Mouse (Mus musculus) megakaryocyte, embryonic 14.5 days (primary cell): ENCODE measurements around the gene Acer3.

ENCODE experiments used
- FLI1 ChIP-seq: IDR thresholded peaks from 2 replicates; pipeline ENCODE4 v1.6.1; 2012; ENCODE audit warnings: low read length, inconsistent platforms, mixed read lengths
- GATA1 ChIP-seq: IDR thresholded peaks from 3 replicates; pipeline ENCODE4 v1.6.1; 2012; ENCODE audit warnings: mixed read lengths, low read length, inconsistent platforms, borderline replicate concordance

DNA sequence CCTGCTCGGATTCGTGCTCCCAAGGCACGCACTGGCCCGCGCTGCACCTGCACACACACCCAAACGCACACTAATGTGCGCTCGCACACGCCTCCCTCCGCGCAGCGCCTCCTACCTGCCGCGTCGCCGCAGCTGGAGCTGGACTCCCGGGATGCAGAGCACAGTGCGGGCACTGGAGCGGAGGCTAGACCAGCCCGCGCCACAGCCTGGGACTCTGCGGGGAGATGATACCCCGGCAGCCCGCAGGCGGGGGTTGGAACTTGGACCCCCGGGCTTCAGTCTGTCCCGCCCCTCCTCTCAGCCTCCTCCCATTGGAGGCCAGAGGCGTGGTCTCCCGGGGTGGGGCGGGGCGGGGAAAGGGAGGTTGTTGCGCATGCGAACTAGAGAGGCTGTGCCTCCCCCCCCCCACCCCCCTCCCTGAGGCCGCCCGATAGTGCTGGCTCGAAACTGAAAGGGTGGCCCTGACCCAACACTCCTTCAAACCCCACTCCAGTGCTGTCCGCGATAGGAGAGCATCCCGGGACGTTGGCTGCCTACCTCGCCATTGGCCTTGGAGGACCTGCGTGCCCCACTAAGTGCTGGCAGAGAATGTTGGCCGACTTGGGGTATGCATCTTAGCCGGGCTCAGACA is 143.0 kb downstream of the Acer3 start, which contains the start of gene Capn5:
- no peak for TF ChIP-seq GATA1
- no peak for TF ChIP-seq FLI1
